20 mouse cellular contexts compared by ENCODE assay signal in genomic region chr4:115820944-115821343, GRCm38 (mm10). TPM values are rescaled to one million over a fixed set of nuclear protein-coding genes. Genes with fewer than 3 reads are reported as not detected.
DNase-seq lines count a peak whose midpoint lies in the region; ATAC-seq and TF ChIP-seq lines count a peak whose summit lies in the region.
"Had no signal": no experiment of that assay in that cellular context is flagged by ENCODE, and none has a peak within 500 bp of the region (broad histone marks: within the 10 kb centered on the region; RNA-seq: fewer than 3 reads in every experiment).

No protein-coding gene starts in this region.

- 81% methylated on average over 3 of the region's 3 CpGs for WGBS in heart, postnatal 0 days

- peaks cover 26% of the 10 kb centered on the region for H3K36me3 ChIP-seq in heart, postnatal 0 days (replicated peaks; ENCODE audit: control insufficient read depth, insufficient read depth, low read length)
- H3K36me3 ChIP-seq in MEL (ENCODE audit: control insufficient read depth in 1 of 2, insufficient read depth in 2 of 2, low read length in 2 of 2) = peaks cover 0 to 56% of the 10 kb centered on the region in 2 experiments; a peak in 2 of 4 replicates
- H3K36me3 ChIP-seq: embryonic facial prominence, embryonic 12.5 days; forebrain, embryonic 15.5 days had no signal

- no peak for TF ChIP-seq RAD21 in MEL (IDR thresholded peaks at IDR 0.05; ENCODE audit: low read depth, low read length)

- no peak overlapping the region for H3K4me2 ChIP-seq in heart, postnatal 0 days (ENCODE audit: low read depth, low read length)
- H3K4me2 ChIP-seq: embryonic facial prominence, embryonic 12.5 days; forebrain, embryonic 13.5 days; forebrain, embryonic 15.5 days had no signal

- DNase-seq in heart, postnatal 0 days (ENCODE audit: low spot score) = no peak
- no peak for DNase-seq in heart, postnatal 36 days
- DNase-seq in MEL (ENCODE audit: low read depth, low spot score) = no peak
- DNase-seq in right cerebral cortex, adult 18-20 months = no peak
- DNase-seq: adrenal gland, adult 2 months; adrenal gland, postnatal 10 days; adrenal gland, postnatal 36 days; cerebellum, adult 11-12 months; cerebellum, adult 9-10 months; cerebellum, postnatal 10 days; cerebellum, postnatal 25 days; forebrain, postnatal 0 days had no signal

- no peaks in the 10 kb centered on the region for H3K9me3 ChIP-seq in heart, postnatal 0 days (replicated peaks; ENCODE audit: control insufficient read depth, low read length)
- H3K9me3 ChIP-seq in MEL (replicated peaks; ENCODE audit: insufficient read depth, low read length) = no peaks in the 10 kb centered on the region
- H3K9me3 ChIP-seq: embryonic facial prominence, embryonic 10.5 days; embryonic facial prominence, embryonic 12.5 days; forebrain, embryonic 13.5 days; forebrain, embryonic 15.5 days; G1E had no signal

- H3K4me1 ChIP-seq in heart, postnatal 0 days (ENCODE audit: control insufficient read depth, insufficient read depth) = peaks cover 33% of the 10 kb centered on the region
- peaks cover 44 to 57% of the 10 kb centered on the region in 2 experiments for H3K4me1 ChIP-seq in MEL (ENCODE audit: control insufficient read depth in 1 of 2, insufficient read depth in 2 of 2, low read length in 2 of 2)
- H3K4me1 ChIP-seq: forebrain, embryonic 13.5 days; forebrain, embryonic 15.5 days had no signal

- no peak for TF ChIP-seq POLR2A in MEL (IDR thresholded peaks at IDR 0.05; ENCODE audit: control insufficient read depth in 1 of 2, insufficient read depth in 1 of 2, low read depth in 1 of 2, low read length in 2 of 2, poor library complexity in 1 of 2)

- intact Hi-C loops in heart, postnatal 36 days (cut with DNase I) = no loop called here

- H3K79me2 ChIP-seq in MEL (ENCODE audit: control insufficient read depth, insufficient read depth, low read length, poor library complexity) = no peaks in the 10 kb centered on the region

- ATAC-seq in heart, postnatal 0 days (ENCODE audit: insufficient read depth, low read depth) = no peak
- no peak for ATAC-seq in frontal cortex, adult (ENCODE audit: low TSS enrichment)
- ATAC-seq: forebrain, embryonic 13.5 days; forebrain, embryonic 15.5 days; forebrain, postnatal 0 days had no signal

- no peak overlapping the region for H3K9ac ChIP-seq in heart, postnatal 0 days (replicated peaks; ENCODE audit: low read depth, low read length)
- no peak overlapping the region for H3K9ac ChIP-seq in MEL (ENCODE audit: control insufficient read depth, low read depth, low read length, poor library complexity, severe bottlenecking)
- H3K9ac ChIP-seq: embryonic facial prominence, embryonic 12.5 days; forebrain, embryonic 13.5 days; forebrain, embryonic 15.5 days; forebrain, postnatal 0 days had no signal

- H3K27ac ChIP-seq in heart, postnatal 0 days (ENCODE audit: low read depth) = 0 out of 2 replicates have a peak overlapping the region, but pooled peaks have one; percentile 15
- H3K27ac ChIP-seq in MEL (ENCODE audit: control insufficient read depth, low read depth, low read length) = peak overlapping the region; percentile 66
- H3K27ac ChIP-seq: embryonic facial prominence, embryonic 10.5 days; embryonic facial prominence, embryonic 12.5 days; forebrain, embryonic 13.5 days; forebrain, embryonic 15.5 days had no signal

- no peak overlapping the region for H3K4me3 ChIP-seq in heart, postnatal 0 days (ENCODE audit: low read depth, low read length)
- H3K4me3 ChIP-seq in MEL (ENCODE audit: control insufficient read depth in 1 of 2, insufficient read depth in 1 of 2, low read depth in 2 of 2, low read length in 2 of 2) = no peak overlapping the region
- H3K4me3 ChIP-seq: embryonic facial prominence, embryonic 10.5 days; embryonic facial prominence, embryonic 12.5 days; forebrain, embryonic 13.5 days; forebrain, embryonic 15.5 days had no signal

- no peak for TF ChIP-seq CTCF in heart, postnatal 0 days (IDR thresholded peaks at IDR 0.05; ENCODE audit: low read depth)
- no peak for TF ChIP-seq CTCF in MEL (IDR thresholded peaks at IDR 0.05 in 2 of 3, conservative IDR thresholded peaks at IDR 0.05 in 1 of 3; ENCODE audit: control insufficient read depth in 1 of 3, insufficient read depth in 1 of 3, low read depth in 2 of 3, low read length in 3 of 3, poor library complexity in 1 of 3, severe bottlenecking in 1 of 3)

- no peak for TF ChIP-seq EP300 in heart, postnatal 0 days (IDR thresholded peaks at IDR 0.05; ENCODE audit: low read depth)
- TF ChIP-seq EP300 in MEL (IDR thresholded peaks at IDR 0.05; ENCODE audit: low read depth in 1 of 2, low read length in 2 of 2) = no peak

- H3K27me3 ChIP-seq in heart, postnatal 0 days (ENCODE audit: control insufficient read depth, insufficient read depth, low read length) = no peaks in the 10 kb centered on the region
- no peaks in the 10 kb centered on the region for H3K27me3 ChIP-seq in MEL (ENCODE audit: control insufficient read depth in 1 of 2, insufficient read depth in 2 of 2, low read length in 2 of 2)
- H3K27me3 ChIP-seq: embryonic facial prominence, embryonic 12.5 days; forebrain, embryonic 15.5 days had no signal

TF ChIP-seq in MEL, 35 proteins besides CTCF, POLR2A, EP300 and RAD21:
- TF ChIP-seq MYB (IDR thresholded peaks at IDR 0.05; ENCODE audit: low read depth, low read length) = no peak
- no peak for TF ChIP-seq TBP (IDR thresholded peaks at IDR 0.05; ENCODE audit: low read depth, low read length)
- TF ChIP-seq MEF2A (IDR thresholded peaks at IDR 0.05; ENCODE audit: extremely low read depth, insufficient replicate concordance, low read depth, low read length, poor library complexity, severe bottlenecking) = no peak
- TF ChIP-seq ZKSCAN1 (IDR thresholded peaks at IDR 0.05; ENCODE audit: low read depth, low read length) = no peak
- no peak for TF ChIP-seq POLR2AphosphoS2 (IDR thresholded peaks at IDR 0.05; ENCODE audit: low read length)
- no peak for TF ChIP-seq RCOR1 (IDR thresholded peaks at IDR 0.05; ENCODE audit: low read depth, low read length)
- no peak for TF ChIP-seq HCFC1 (IDR thresholded peaks at IDR 0.05; ENCODE audit: low read depth, low read length)
- TF ChIP-seq E2F4 (IDR thresholded peaks at IDR 0.05; ENCODE audit: borderline replicate concordance, low read depth, low read length) = no peak
- TF ChIP-seq MAZ (IDR thresholded peaks at IDR 0.05; ENCODE audit: low read depth, low read length) = no peak
- TF ChIP-seq GABPA (IDR thresholded peaks at IDR 0.05; ENCODE audit: low read depth, low read length) = no peak
- no peak for TF ChIP-seq ZC3H11A (IDR thresholded peaks at IDR 0.05; ENCODE audit: low read depth, low read length)
- TF ChIP-seq CHD2 (IDR thresholded peaks at IDR 0.05; ENCODE audit: low read length) = no peak
- TF ChIP-seq UBTF (IDR thresholded peaks at IDR 0.05; ENCODE audit: borderline replicate concordance, insufficient read depth, low read depth, low read length) = no peak

RNA-seq across cellular contexts. Expression of gene Mob3c, which starts 6.9 kb away (rescaled TPM):
- 3.1 and 4.9 TPM in 2 replicates for total RNA-seq in heart, postnatal 0 days (2014; rRNA removed; ENCODE audit: low replicate concordance)
- 5.5 and 6.4 TPM in 2 replicates for polyA plus RNA-seq in heart, postnatal 0 days (2015; fragmentation: Nextera tagmentation; extraction: Ambion mirVana)
- 1 to 10 TPM; 4.7 to 5.4 TPM for total RNA-seq in heart, postnatal 36 days (2021)
- 11.2 and 17.7 TPM in 2 replicates for total RNA-seq in MEL (2012; rRNA removed)
- 1 to 10 TPM in 1 of 2 experiments, not detected in 1; 9.5 TPM for polyA plus RNA-seq in MEL (2012; ENCODE audit: insufficient read depth in 1 of 2, insufficient read length in 2 of 2, low read depth in 1 of 2, low replicate concordance in 2 of 2, missing spikeins in 1 of 2)

RNA-seq across cellular contexts. Expression of gene Mknk1, which starts 18.1 kb away (rescaled TPM):
- total RNA-seq in heart, postnatal 0 days (2014; rRNA removed; ENCODE audit: low replicate concordance) = 10.9 and 15.4 TPM in 2 replicates
- polyA plus RNA-seq in heart, postnatal 0 days (2015; fragmentation: Nextera tagmentation; extraction: Ambion mirVana) = 15.5 and 16.6 TPM in 2 replicates
- total RNA-seq in heart, postnatal 36 days (2021) = 10 to 100 TPM; 22.8 to 23.8 TPM
- 24.0 and 25.8 TPM in 2 replicates for total RNA-seq in MEL (2012; rRNA removed)
- polyA plus RNA-seq in MEL (2012; ENCODE audit: insufficient read depth in 1 of 2, insufficient read length in 2 of 2, low read depth in 1 of 2, low replicate concordance in 2 of 2, missing spikeins in 1 of 2) = 10 to 100 TPM in 1 of 2 experiments, not detected in 1; 38.5 TPM

RNA-seq across cellular contexts. Expression of gene Atpaf1, which starts 36.3 kb away (rescaled TPM):
- total RNA-seq in heart, postnatal 0 days (2014; rRNA removed; ENCODE audit: low replicate concordance) = 40.0 and 49.0 TPM in 2 replicates
- polyA plus RNA-seq in heart, postnatal 0 days (2015; fragmentation: Nextera tagmentation; extraction: Ambion mirVana) = 75.9 and 86.4 TPM in 2 replicates
- 10 to 100 TPM; 82.3 to 95.1 TPM for total RNA-seq in heart, postnatal 36 days (2021)
- 18.9 and 24.5 TPM in 2 replicates for total RNA-seq in MEL (2012; rRNA removed)
- 10 to 100 TPM in 1 of 2 experiments, not detected in 1; 23.4 TPM for polyA plus RNA-seq in MEL (2012; ENCODE audit: insufficient read depth in 1 of 2, insufficient read length in 2 of 2, low read depth in 1 of 2, low replicate concordance in 2 of 2, missing spikeins in 1 of 2)

RNA-seq across cellular contexts. Expression of gene Tex38, which starts 40.1 kb away (rescaled TPM):
- total RNA-seq in heart, postnatal 0 days (2014; rRNA removed; ENCODE audit: low replicate concordance) = not detected in 2 replicates
- polyA plus RNA-seq in heart, postnatal 0 days (2015; fragmentation: Nextera tagmentation; extraction: Ambion mirVana) = 0.30 and 0.55 TPM in 2 replicates
- total RNA-seq in heart, postnatal 36 days (2021) = under 1 TPM; 0.39 to 0.68 TPM
- total RNA-seq in MEL (2012; rRNA removed) = not detected in 2 replicates
- under 1 TPM in 1 of 2 experiments, not detected in 1; 0.15 TPM for polyA plus RNA-seq in MEL (2012; ENCODE audit: insufficient read depth in 1 of 2, insufficient read length in 2 of 2, low read depth in 1 of 2, low replicate concordance in 2 of 2, missing spikeins in 1 of 2)
- total RNA-seq: G1E had no signal
- polyA plus RNA-seq: C2C12; embryonic facial prominence, embryonic 14.5 days; forebrain, embryonic 13.5 days; G1E had no signal
